In the genomic region with DNA sequence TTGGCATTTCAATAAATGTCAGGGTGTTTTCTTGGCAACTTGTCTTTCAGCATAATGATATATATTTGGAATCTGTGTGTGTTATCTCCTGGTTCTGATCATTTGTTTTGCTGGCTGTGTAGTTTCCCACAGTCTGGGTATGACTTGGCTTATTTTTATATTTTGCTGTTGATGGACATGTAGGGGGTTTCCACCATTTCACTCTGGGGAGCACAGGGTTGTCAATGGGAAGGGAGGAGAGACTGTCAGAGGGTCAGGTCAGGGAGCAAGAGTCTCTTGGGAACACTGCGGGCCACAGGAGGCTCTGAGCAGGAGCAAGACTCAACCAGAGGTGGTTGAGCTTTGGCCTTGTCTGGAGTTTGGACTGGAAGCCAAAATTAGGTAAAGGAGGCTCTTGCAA, we compare ENCODE assay signal across 17 mouse cellular contexts.
"Had no signal": no experiment of that assay in that cellular context is flagged by ENCODE, and none has a peak within 500 bp of the region (broad histone marks: within the 10 kb centered on the region; RNA-seq: fewer than 3 reads in every experiment).

No protein-coding gene starts in this region.

- H3K27me3 ChIP-seq: intestine, embryonic 15.5 days; limb, embryonic 12.5 days; neural tube, embryonic 12.5 days; stomach, embryonic 15.5 days had no signal

- H3K9me3 ChIP-seq: intestine, embryonic 15.5 days; limb, embryonic 12.5 days; midbrain, embryonic 10.5 days; neural tube, embryonic 12.5 days; stomach, embryonic 15.5 days had no signal

- H3K4me3 ChIP-seq: intestine, embryonic 15.5 days; layer of hippocampus, adult 2 months; limb, embryonic 12.5 days; midbrain, embryonic 10.5 days; myocyte; neural tube, embryonic 12.5 days; stomach, embryonic 15.5 days had no signal

- DNase-seq: liver; lung, adult 2 months; lung, postnatal 36 days; midbrain, embryonic 14.5 days; retina, postnatal 1 day; right cerebral cortex, postnatal 4 days; spleen, adult 18-20 months; thymus, postnatal 36 days had no signal

- H3K36me3 ChIP-seq: intestine, embryonic 15.5 days; midbrain, embryonic 10.5 days; neural tube, embryonic 12.5 days; stomach, embryonic 15.5 days had no signal

- H3K9ac ChIP-seq: intestine, embryonic 15.5 days; limb, embryonic 12.5 days; liver, embryonic 14.5 days; neural tube, embryonic 12.5 days; stomach, embryonic 15.5 days had no signal

- H3K27ac ChIP-seq: intestine, embryonic 15.5 days; liver, embryonic 14.5 days; neural tube, embryonic 12.5 days; stomach, embryonic 15.5 days had no signal

- ATAC-seq: intestine, embryonic 15.5 days; lung, postnatal 0 days had no signal

- H3K4me1 ChIP-seq: intestine, embryonic 15.5 days; stomach, embryonic 15.5 days had no signal

- H3K4me2 ChIP-seq: intestine, embryonic 15.5 days; limb, embryonic 12.5 days; neural tube, embryonic 12.5 days; stomach, embryonic 15.5 days had no signal
